Mouse (Mus musculus): Measurements from ENCODE around the gene Trim41. TPM values are rescaled to one million over a fixed set of nuclear protein-coding genes. Genes with fewer than 3 reads are reported as not detected.
"Not testable (repeated sequence)": the region's sequence is repeated elsewhere in the genome, so short reads cannot be mapped to it uniquely, and the experiment has no call there.

Trim41 gene
- total RNA-seq, 2 experiments from 2014 or later = 27.9 to 30.1 TPM

DNA sequence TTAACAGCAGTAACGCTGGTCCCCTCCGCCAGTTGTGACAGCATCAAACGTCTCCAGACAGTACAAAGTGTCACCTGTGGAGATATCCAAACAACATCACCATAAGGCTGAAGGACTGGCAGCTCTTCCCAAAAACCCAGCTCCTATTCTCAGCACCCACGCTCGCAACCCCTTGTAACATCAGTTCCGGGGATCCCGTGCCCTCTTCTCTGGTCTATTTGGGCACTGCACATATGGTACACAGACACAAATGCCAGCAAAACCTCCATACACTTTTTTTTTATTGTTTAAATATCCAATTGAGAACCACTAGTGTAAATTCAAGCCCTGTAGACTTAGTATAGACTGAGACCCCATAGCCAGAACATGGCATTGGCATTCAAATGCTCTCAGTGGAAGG lies 21.9 kb downstream of the Trim41 start:
- intact Hi-C loops (cut with DNase I) = no loop called here
- no peak for DNase-seq

DNA sequence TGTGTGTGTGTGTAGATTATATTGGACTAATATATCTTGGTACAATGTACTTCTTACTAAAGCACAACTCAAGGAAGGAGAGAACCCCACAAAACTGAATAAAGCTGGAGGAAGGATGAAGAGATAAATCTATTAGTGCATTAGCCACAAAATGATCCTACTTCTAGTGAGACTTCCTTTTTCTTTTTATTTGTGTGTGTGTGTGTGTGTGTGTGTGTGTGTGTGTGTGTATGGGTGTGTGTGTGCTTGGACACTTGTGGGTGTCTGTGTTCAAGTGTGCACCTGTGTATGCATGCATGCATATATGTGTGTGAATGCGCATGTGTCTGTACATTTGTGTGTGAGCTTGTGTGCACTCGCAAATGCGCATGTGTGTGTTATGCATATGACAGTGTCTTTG lies 24.0 kb downstream of the Trim41 start:
- intact Hi-C loops (cut with DNase I) = no loop called here

DNA sequence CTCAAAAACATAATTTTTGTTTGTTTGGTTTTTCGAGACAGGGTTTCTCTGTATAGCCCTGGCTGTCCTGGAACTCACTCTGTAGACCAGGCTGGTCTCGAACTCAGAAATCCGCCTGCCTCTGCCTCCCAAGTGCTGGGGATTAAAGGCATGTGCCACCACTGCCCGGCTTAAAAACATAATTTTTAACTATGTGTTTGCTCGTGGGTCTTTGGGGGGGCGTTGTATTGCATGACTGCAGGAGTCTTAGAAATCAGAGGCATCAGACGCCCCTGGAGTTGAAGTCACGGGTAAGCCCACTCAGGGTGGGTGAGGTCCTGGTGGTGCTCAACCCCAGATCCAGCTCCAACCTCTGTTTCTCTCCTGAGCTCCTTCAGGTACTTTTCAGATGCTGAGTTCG lies 25.3 kb downstream of the Trim41 start:
- not testable (repeated sequence) for DNase-seq
- intact Hi-C loops (cut with DNase I) = loop anchor here (2.0 kb wide), 1 partner anchor 311 kb away; no protein-coding TSS in a partner anchor

More for the DNA sequence above, 24.0 kb downstream of the Trim41 start:
- DNase-seq = no peak

DNA sequence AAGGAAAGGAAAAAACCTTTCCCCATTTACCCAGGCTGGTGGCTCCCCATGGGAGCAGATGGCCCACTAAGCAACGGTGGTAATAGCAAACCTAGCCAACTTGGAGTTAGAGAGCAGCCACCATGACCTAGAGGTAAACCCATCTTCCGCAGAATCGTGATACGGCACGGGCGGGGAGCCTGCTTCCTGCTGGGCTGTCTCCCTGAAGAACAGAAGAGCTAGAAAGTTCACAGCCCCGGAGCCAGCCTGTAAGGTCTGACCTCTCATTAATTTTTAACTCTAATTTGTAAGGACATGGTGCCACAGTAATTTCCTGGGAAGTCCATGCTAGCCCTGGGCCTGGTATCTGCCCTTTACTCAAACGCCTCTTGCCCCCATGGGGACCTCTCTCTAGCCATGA lies 26.2 kb downstream of the Trim41 start:
- intact Hi-C loops (cut with DNase I) = loop anchor here (1.0 to 2.0 kb wide), 2 partner anchors 67 to 312 kb away; no protein-coding TSS in a partner anchor
- DNase-seq = no peak

DNA sequence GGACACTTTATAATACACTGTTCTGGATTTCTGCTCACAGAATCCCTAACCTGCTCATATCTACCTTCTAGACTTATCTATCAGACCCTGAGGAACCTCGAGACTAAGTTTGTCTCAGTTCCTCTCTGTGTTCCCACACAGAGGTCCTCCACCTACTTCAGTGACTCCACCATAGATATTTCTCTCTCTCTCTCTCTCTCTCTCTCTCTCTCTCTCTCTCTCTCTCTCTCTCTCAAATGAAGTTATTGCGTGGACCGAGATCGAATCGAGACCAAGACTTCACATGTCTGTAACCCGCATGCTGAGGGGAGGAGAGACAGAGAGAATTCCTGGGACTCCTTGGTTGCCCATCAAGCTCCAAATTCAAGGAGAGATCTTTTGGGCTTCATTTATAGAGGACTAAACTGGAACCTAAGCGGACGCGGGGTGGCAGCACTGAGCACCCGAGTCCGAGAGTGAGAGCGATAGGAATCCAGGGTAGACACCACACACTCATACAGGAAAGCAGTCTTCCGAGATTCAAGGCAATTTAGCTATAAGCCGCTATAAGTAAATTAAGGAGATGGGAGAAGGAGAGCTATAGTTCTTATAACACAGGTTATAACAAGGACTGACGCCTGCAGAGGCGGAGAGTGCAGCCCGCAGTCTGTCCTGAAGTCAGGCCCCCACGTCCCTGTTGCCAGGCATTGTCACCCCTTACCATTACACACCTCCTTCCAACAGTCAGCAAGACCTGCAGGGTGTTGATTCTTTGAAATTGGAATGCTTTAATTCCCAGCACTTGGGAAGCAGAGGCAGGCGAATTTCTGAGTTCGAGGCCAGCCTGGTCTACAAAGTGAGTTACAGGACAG lies 27.0 kb downstream of the Trim41 start:
- intact Hi-C loops (cut with DNase I) = loop anchor here (1.0 to 2.0 kb wide), 2 partner anchors 68 to 313 kb away; no protein-coding TSS in a partner anchor
- DNase-seq = peak; percentile 89 to 93

DNA sequence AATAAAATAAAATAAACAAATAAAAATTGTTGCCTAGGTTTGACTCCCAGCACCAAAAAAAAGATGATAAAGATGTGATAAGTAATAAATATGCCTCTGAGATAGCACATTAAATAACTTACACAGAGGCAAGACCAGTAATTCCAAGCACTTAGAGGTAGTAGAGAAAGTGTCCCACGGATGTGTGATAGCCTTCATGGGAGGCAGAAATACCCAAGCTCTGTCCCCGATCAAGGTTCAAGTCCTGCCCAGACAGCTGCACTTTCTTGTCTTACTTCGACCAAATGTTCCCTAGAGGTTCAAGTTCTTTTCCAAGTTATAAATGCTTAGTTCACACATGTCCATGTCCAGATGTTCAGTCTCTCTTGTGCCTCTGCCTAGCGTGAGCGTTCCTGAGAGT lies 27.9 kb downstream of the Trim41 start:
- intact Hi-C loops (cut with DNase I) = no loop called here
- no peak for DNase-seq

DNA sequence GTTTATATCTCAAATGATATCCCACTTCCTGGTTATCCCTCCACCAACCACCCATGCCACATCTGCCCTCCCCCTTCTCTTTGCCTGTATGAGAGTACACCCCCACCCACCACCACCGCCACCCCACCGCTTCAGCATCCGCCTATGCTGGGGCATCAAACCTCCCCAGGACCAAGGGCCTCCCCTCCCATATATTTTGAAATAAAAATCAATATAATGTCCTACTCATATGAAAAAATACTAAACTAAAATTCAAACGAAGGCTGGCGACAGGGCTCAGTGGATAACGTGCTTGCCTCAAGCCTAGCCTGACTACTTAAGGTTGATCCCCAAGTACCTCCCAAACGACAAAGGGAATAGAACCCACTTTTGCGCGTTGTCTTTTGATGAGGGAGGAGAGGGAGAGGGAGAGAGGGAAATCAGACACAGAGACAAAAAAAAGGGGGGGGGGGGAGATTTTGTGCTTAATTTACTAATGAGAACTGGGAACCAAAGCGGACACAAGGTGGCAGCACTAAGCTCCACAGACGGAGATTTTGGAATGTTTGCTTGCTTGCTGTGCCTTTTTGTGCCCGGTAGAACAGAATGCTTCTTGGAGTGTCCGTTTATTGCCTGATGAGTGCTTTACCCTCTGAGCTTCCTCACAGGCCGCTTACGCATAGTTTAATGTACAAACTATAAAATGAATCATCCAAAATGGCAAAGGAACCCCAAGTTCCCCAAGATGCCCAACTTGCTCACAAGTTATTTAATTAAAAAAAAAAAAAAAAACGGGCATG lies 28.7 kb downstream of the Trim41 start:
- intact Hi-C loops (cut with DNase I) = no loop called here
- DNase-seq = peak; percentile 79 to 86

DNA sequence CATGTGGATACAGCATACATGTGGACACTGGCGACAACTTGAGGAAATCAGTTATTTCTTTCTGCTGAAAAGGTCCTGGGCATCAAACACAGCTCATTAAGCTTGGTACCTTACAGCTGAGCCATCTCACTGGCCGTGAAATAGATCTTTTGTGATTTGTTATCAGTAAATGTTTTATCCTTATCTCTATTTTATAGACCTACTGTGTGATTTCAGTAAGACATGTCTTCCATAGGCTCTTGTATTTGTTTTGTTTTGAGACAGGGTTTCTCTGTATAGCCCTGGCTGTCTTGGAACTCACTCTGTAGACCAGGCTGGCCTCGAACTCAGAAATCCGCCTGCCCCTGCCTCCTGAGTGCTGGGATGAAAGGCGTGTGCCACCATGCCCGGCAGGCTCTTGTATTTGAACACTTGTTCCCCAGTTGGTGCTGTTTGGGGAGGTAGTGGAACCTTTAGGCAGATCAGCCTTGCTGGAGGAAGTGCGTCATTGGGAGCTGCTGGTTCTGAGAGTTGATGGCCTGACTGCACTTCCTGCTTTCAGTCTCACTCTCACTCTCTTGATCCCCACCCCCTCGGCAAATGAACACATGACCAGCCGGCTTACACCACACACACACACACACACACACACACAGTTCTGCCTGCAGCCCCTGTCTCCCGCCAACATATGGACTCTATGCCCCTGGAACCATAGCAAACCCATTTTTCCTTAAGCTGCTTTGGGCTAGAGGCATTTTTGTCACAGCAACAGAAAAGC lies 29.5 kb downstream of the Trim41 start:
- peak; percentile 44 to 46 for DNase-seq
- intact Hi-C loops (cut with DNase I) = no loop called here

DNA sequence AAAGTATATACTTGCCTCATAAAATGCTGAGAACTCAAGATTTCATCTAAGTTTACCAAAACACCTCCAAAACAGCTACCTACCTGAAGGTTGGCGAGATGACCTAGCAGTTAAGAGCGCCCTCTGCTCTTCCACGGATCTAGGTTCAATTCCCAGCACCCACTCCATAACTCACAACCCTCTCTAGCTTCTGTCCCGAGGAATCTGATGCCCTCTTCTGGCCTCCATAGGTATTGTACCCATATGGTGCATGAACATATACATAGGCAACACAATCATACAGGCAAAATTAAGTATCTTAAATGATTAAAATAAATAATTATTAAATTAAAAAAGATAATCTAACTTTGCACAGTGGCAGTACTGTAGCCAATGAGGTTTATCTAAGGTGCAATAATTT lies 34.9 kb downstream of the Trim41 start:
- no peak for DNase-seq
- intact Hi-C loops (cut with DNase I) = no loop called here

DNA sequence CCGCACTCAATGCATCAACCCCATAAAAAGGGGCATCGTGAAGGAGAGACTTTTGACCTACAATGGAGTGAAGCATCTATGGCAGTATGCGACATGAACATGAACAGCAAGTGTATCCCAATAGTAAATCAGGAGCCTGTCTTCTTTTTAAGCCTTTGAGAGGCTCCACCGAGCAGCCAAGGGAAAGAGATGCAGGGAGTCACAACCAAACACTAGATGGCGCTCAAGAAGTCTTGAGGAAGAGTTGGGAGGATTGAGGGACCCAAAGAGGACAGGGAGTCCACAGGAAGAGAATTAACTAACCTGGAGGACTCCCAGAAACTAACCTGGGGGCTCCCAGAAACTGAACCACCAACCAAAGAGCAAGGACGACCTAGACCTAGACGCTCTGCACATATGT lies 37.7 kb downstream of the Trim41 start:
- peak in 1 of 2 experiments; percentile 51 for DNase-seq
- intact Hi-C loops (cut with DNase I) = loop anchor here (10.0 kb wide), 1 partner anchor 175 kb away; no protein-coding TSS in a partner anchor

DNA sequence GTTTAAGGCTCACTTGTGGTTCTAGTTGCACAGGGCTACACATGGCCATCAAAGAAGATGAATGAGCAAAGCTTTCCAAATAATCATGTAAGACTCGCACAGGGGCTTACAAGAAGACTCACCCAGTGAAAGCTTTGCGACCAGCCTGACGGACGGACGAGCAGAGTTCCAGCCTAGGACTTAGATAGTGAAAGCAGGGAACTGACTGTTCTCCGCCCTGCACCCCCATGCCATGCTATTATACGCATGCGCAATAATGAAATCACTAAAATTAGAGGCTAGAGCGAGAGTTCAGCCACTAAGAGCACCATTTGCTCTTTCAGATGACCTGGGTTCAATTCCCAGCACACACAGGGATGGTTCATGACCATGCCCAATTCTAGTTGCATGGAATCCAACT lies 39.9 kb downstream of the Trim41 start:
- intact Hi-C loops (cut with DNase I) = loop anchor here (10.0 kb wide), 1 partner anchor 173 kb away; no protein-coding TSS in a partner anchor
- no peak for DNase-seq

DNA sequence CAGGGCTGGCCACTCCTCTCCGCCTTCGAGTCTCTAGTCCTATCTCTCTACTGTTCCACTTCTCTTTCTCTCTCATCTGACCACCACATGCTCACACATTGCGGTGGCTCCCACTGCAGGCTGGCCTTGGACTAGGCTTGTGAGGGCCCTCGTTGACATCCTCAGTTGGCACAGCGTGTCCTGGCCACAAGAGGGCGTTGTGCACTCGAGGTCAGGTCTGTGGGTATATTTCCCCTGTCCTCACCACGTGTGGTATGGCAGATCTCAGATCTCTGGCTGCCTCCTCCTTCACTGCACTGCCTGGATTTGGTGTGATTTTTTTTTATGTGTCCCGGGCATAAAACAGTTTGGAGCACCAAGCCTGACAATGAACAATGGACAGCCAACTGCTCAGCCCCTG lies 40.5 kb downstream of the Trim41 start:
- DNase-seq = no peak
- intact Hi-C loops (cut with DNase I) = loop anchor here (10.0 kb wide), 1 partner anchor 172 kb away; no protein-coding TSS in a partner anchor

DNA sequence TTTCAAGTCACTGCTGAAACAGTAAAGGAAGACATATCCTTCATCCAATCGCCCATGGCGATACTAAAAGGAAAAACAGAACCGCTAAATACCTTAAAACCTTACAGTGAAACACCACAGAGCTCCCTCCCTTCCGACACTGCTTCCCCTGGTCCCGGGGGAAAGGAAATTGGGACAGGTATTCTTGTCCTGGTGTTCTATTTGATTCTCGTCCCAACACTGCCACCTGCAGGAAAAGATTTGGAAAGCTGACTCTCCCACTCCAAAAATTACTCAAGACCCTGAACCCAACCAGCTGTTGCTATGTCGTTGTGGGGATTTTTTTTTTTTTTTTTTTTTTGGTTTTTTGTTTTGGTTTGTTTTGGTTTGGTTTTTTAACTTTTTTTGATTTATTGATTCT lies 41.7 kb downstream of the Trim41 start:
- intact Hi-C loops (cut with DNase I) = loop anchor here (10.0 kb wide), 1 partner anchor 171 kb away; no protein-coding TSS in a partner anchor
- DNase-seq = peak; percentile 70 to 83

DNA sequence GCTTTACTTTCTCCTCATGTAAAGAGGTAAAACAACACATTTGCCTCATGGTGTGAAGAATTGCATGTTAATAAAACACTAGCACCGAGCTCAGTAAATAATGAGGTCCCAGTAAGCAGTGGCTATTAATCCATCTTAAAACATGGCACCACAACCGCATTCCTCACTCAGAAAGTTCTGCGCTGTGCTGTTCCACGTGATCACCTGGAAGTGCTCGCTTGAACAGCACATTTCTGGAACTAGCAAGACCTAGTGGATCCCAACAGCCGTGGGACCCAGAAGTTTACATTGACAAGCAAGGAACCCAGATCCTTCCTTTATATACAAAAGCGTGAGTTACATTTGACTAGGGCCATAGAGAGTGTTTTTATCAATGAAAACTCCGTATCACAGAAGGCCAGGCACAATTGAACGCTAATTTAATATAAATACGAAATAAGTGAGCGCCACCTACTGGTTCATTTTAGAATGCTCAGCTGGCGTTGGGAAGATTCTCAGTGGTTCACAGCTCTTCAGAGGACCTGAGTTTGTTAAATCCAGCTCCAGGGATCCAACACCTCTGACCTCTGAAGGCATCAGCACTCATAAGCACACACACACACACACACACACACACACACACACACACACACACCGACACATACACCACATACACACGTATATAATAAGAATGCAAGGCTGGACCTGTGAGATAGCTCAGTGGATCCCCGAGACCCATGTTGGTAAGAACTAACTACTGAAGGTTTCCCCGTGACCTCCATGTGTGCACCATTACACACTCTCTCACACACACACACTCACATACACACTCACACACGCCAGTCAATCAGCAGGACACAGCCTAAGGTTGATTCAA lies 42.5 kb downstream of the Trim41 start:
- intact Hi-C loops (cut with DNase I) = loop anchor here (10.0 kb wide), 1 partner anchor 170 kb away; no protein-coding TSS in a partner anchor
- DNase-seq = peak; percentile 34 to 69

DNA sequence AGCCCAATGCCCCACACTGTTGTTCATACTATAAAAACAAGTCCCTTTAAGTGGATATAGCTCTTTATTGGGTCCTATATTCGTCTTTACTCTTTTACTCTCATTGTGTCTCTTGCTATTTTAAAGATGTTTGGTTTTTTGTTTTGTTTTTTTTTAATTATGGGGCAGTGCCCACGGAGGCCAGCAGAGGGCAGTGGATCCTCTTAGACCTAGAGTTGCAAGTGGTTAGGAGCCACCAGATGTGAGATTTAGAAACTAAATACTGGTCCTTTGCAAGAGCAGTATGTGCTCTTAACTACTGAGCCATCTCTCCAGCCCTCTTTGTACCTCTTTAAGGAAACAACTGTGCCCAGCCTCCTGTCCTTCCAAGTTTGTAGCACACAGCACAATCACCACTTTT lies 45.5 kb downstream of the Trim41 start:
- intact Hi-C loops (cut with DNase I) = loop anchor here (10.0 kb wide), 1 partner anchor 167 kb away; no protein-coding TSS in a partner anchor
- DNase-seq = peak; percentile 21 to 52

DNA sequence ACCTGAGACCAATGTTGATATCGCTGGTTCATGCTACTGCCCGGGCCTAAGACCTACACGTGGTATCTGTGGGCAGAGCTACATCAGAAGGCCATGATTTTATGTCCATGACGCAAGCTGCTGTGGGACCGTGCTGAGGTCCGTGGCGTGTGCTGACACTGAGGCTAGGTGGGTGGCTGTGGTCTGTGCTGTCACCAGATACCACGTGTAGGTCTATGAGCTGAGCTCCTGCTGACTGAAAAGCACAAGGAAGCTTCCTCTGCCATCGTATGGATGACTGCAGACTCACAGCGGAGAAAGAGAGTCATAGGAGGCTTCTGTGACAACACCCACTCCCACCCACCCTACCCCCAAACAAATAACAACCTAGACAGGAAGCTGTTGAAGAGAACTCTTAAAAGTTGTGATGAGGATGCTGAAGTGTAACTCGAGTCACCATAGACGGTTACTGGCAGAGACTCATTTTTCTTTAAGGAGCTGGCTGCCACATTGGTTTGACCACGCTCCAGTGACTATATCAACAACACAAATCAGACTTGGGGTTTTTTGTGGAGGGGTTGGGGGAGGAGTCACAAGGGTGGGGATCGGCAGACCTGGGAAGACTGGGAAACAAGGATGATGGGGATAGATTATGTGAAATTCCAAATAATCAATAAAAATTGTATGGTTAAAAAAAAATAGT lies 49.8 kb downstream of the Trim41 start:
- intact Hi-C loops (cut with DNase I) = no loop called here
- no peak for DNase-seq

DNA sequence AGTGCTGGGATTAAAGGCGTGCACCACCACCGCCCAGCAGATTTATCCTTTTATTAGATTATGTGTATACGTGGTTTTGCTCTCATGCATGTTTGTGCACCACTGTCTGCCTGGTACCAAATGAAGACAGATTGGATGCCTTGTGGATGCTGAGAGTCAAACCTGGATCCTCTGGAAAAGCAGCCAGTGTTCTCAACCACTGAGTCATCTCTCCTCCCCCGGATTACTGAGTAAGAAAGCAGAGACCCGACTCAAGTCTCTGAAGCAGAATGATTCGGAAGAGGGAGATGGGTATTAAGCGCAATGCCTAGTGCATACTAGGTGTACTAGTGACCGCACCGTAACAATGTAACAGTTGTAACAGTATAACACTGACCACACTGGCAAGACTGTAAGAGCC lies 53.0 kb downstream of the Trim41 start:
- no peak for DNase-seq
- intact Hi-C loops (cut with DNase I) = no loop called here

DNA sequence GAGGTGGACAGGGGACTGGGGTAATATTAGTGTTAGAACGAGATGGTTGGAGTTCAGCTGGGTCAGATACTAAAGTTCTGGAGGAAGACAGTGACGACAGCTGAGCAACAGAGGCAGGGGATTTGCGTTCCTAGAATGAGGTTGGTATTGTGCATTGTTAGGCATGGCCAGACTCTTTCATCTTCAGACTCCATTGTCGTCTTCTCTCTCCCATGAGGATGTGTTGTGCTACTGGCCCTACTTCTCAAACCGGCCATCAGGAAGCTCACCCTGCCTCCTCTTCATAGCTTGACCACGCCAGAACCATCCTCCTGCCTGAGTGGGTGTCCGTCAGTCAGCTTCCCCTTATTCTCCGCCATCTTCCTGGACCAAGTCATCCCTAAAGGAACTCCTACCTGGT lies 58.1 kb downstream of the Trim41 start:
- intact Hi-C loops (cut with DNase I) = no loop called here
- no peak for DNase-seq
